Mouse (Mus musculus): Measurements from ENCODE around the gene Tsc22d3. TPM values are rescaled to one million over a fixed set of nuclear protein-coding genes. Genes with fewer than 3 reads are reported as not detected.
A peak's percentile ranks its signal among the peaks of the same experiment; 100 is the strongest.
"Not testable (repeated sequence)": the region's sequence is repeated elsewhere in the genome, so short reads cannot be mapped to it uniquely, and the experiment has no call there.

Tsc22d3 gene
- polyA plus RNA-seq, 1 experiment from 2014 or later: 80.3 TPM

DNA sequence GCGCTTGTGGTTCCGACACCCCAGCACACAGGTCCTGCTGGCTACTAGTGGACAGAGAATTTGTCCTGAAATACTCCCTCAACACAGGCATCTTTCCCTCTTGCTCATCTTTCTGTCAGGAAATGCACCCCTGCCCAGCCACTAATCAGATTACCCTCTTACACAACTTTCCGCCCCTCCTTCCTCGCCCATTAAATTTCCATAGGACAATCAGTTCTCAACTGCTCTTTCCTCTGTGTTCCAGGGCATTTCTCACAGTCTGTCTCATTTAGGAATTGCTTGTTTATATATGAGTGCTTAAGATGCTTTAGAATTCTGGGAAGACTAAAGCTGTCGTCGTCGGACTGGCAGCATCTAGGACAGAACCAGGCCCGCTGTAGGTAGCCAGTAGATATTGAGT, 82.1 kb downstream of the Tsc22d3 start:
- no peak for TF ChIP-seq CTCF (IDR thresholded peaks at IDR 0.05; ENCODE audit: low read depth)
- no peaks in the 10 kb centered on the region for H3K36me3 ChIP-seq (ENCODE audit: control insufficient read depth, insufficient read depth)
- no peaks in the 10 kb centered on the region for H3K9me3 ChIP-seq (ENCODE audit: control insufficient read depth)
- WGBS: 79% methylated on average over 8 of the region's 8 CpGs
- no peaks in the 10 kb centered on the region for H3K27me3 ChIP-seq (replicated peaks; ENCODE audit: control insufficient read depth, insufficient read depth, low read length)
- ATAC-seq: no peak
- H3K4me1 ChIP-seq (replicated peaks; ENCODE audit: control insufficient read depth, insufficient read depth, low read length): no peaks in the 10 kb centered on the region
- H3K4me2 ChIP-seq (replicated peaks; ENCODE audit: low read depth): no peak overlapping the region
- H3K4me3 ChIP-seq (ENCODE audit: low read depth, low read length): no peak overlapping the region
- no peak overlapping the region for H3K9ac ChIP-seq (ENCODE audit: low read depth, low read length)
- H3K27ac ChIP-seq (ENCODE audit: low read depth, low read length): no peak overlapping the region

DNA sequence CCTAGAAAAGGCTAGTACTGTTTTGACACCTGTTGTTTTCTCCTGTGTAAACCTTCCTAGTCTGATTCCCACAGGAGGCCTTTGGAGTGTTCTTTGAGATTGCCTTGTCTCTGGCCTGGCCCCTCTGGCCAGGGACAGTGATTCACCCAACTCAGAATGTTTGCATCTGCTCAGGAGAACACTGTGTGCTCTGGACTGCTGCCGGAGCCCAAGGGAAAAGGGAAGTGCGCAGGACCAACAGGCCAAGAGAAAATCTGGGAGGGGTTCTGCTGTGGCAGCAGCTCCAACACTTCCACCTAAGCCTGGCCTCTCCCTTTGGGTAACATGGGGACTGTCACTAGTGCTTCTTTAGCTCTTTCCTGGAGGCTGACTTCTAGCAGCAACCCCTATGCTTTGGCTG, 87.1 kb downstream of the Tsc22d3 start:
- H3K4me1 ChIP-seq (replicated peaks; ENCODE audit: control insufficient read depth, insufficient read depth, low read length): no peaks in the 10 kb centered on the region
- H3K9me3 ChIP-seq (ENCODE audit: control insufficient read depth): no peaks in the 10 kb centered on the region
- 66% methylated on average over 2 of the region's 2 CpGs for WGBS
- no peak overlapping the region for H3K9ac ChIP-seq (ENCODE audit: low read depth, low read length)
- H3K36me3 ChIP-seq (ENCODE audit: control insufficient read depth, insufficient read depth): no peaks in the 10 kb centered on the region
- H3K4me2 ChIP-seq (replicated peaks; ENCODE audit: low read depth): no peak overlapping the region
- no peak for TF ChIP-seq CTCF (IDR thresholded peaks at IDR 0.05; ENCODE audit: low read depth)
- 0 out of 2 replicates have a peak overlapping the region, but pooled peaks have one; percentile 15 for H3K27ac ChIP-seq (ENCODE audit: low read depth, low read length)
- no peak overlapping the region for H3K4me3 ChIP-seq (ENCODE audit: low read depth, low read length)
- H3K27me3 ChIP-seq (replicated peaks; ENCODE audit: control insufficient read depth, insufficient read depth, low read length): no peaks in the 10 kb centered on the region
- ATAC-seq: no peak; the same call in 1 of the 2 replicates

DNA sequence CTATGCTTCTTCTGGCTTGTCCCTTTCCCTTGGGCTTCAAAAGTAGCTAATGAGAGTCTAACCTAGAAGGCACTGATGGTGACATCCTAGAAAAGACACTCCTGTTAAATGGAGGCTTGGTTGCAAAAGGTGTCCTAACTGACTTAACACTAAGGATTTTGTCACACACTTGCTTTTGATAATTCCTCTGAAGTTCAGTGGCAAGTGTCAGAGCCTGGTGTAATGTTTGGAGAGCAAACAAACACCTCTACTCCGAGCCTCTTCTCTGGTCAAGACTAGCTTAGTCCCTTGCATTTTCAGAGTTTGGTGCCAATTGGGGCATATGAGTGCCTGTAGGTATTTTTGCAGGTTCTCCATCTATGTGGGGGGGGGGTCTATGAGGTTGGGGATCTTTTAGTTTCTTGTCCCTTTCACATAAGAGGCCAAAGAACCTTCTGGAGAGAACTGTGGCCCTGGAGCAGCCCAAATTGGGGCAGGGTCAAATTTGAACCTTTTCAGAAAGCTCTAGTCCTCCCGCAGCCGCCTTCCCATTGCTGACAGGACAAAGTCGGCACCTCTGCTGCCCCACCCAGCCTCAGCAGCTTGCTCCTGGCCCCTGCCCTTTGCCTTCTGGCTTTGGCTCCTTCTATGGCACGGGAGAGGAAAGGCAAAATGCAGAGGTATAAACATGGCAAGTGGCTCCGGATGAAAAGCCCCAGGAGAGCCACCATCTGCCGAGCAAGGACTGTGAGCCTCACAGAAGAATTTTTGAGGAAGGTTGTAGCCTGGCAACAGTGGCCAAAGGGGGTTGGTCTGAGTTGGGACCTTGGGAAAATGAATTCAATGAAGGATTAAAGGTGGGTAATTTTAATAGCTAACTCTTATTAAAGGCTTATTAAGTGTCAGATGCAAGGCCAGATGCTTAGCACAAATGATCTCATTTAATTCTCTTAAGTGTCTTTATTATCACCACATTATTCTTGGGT, 88.5 kb downstream of the Tsc22d3 start:
- Histone ChIP-seq H3K4me2 (replicated peaks; ENCODE audit: low read depth) (0 out of 2 replicates have a peak overlapping the region, but pooled peaks have one; percentile 9), H3K36me3 (ENCODE audit: control insufficient read depth, insufficient read depth) (no peaks in the 10 kb centered on the region), H3K27ac (ENCODE audit: low read depth, low read length) (peak overlapping the region; percentile 21; the same call in 1 of the 2 replicates), H3K9me3 (ENCODE audit: control insufficient read depth) (no peaks in the 10 kb centered on the region), H3K4me1 (replicated peaks; ENCODE audit: control insufficient read depth, insufficient read depth, low read length) (no peaks in the 10 kb centered on the region), H3K4me3 (ENCODE audit: low read depth, low read length) (no peak overlapping the region), H3K27me3 (replicated peaks; ENCODE audit: control insufficient read depth, insufficient read depth, low read length) (no peaks in the 10 kb centered on the region), H3K9ac (ENCODE audit: low read depth, low read length) (no peak overlapping the region)
- TF ChIP-seq CTCF (IDR thresholded peaks at IDR 0.05; ENCODE audit: low read depth): no peak
- WGBS: 36% methylated on average over 7 of the region's 7 CpGs
- 0 out of 2 replicates have a peak, but pooled peaks have one; percentile 56 for ATAC-seq

DNA sequence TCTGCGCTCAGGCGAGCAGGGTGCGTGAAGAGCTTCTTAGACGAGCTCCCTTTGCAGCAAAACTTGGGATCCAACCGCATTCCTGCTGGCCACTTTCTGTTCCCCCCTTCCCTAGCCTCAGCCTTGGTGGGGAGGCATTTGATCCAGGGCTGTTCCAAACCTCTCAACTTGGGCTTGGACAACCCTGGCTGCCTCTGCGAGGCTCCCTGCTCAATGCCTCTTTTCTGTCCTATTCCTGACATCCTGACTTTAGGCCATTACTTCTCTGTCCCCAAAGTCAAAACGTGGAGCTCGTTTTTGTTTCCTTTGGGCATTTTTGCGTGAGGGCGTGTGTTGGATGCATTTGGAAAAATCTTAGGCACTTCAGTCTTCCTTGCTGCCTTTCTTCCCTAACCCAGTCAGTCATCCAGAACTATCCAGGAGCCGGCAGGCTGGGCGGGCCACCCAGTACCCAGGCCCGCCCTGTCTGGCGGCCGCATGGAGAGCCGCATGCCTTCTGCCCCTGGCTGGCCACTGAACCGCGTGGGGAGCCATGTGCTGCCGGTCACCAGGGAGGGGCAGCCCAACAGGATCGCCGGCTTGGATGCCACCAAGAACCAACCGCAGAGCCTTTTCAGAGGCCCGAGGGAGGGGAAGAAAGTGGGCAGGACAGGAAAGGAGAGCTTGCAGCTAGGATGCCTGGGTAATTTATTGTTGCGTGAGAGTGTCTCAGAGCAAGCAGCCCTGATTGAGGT, 89.6 kb downstream of the Tsc22d3 start:
- H3K4me1 ChIP-seq (replicated peaks; ENCODE audit: control insufficient read depth, insufficient read depth, low read length): no peaks in the 10 kb centered on the region
- peak overlapping the region; percentile 37; the same call in 1 of the 2 replicates for H3K4me2 ChIP-seq (replicated peaks; ENCODE audit: low read depth)
- H3K36me3 ChIP-seq (ENCODE audit: control insufficient read depth, insufficient read depth): no peaks in the 10 kb centered on the region
- no peak for TF ChIP-seq CTCF (IDR thresholded peaks at IDR 0.05; ENCODE audit: low read depth)
- H3K4me3 ChIP-seq (ENCODE audit: low read depth, low read length): no peak overlapping the region
- no peak overlapping the region for H3K9ac ChIP-seq (ENCODE audit: low read depth, low read length)
- no peaks in the 10 kb centered on the region for H3K9me3 ChIP-seq (ENCODE audit: control insufficient read depth)
- 36% methylated on average over 24 of the region's 24 CpGs for WGBS
- H3K27ac ChIP-seq (ENCODE audit: low read depth, low read length): peak overlapping the region; percentile 46; the same call in 1 of the 2 replicates
- peak; percentile 73 for ATAC-seq
- no peaks in the 10 kb centered on the region for H3K27me3 ChIP-seq (replicated peaks; ENCODE audit: control insufficient read depth, insufficient read depth, low read length)

DNA sequence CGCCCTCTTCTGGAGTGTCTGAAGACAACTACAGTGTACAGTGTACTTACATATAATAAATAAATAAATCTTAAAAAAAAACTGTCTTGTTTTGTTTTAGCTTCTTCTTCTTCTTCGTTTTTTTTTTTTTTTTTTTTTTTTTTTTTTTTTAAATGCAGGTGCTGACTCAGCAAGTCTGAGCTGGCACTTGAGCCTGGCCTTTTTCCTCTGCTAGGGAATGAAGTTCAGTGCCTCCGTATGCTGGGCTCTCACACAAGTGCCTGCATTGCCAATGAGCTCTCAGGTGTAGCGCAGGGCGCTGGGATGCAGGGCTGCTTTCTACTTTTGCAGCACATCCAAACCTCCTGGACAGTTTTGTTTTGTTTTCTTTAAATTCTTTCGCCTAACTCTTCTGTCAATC, 90.6 kb downstream of the Tsc22d3 start:
- WGBS: 69% methylated on average over 6 of the region's 6 CpGs
- Histone ChIP-seq H3K9ac (ENCODE audit: low read depth, low read length) (no peak overlapping the region), H3K36me3 (ENCODE audit: control insufficient read depth, insufficient read depth) (no peaks in the 10 kb centered on the region), H3K27ac (ENCODE audit: low read depth, low read length) (peak overlapping the region; percentile 46; the same call in 1 of the 2 replicates), H3K4me2 (replicated peaks; ENCODE audit: low read depth) (no peak overlapping the region), H3K27me3 (replicated peaks; ENCODE audit: control insufficient read depth, insufficient read depth, low read length) (no peaks in the 10 kb centered on the region), H3K9me3 (ENCODE audit: control insufficient read depth) (no peaks in the 10 kb centered on the region), H3K4me3 (ENCODE audit: low read depth, low read length) (no peak overlapping the region), H3K4me1 (replicated peaks; ENCODE audit: control insufficient read depth, insufficient read depth, low read length) (no peaks in the 10 kb centered on the region)
- no peak for TF ChIP-seq CTCF (IDR thresholded peaks at IDR 0.05; ENCODE audit: low read depth)
- no peak for ATAC-seq

DNA sequence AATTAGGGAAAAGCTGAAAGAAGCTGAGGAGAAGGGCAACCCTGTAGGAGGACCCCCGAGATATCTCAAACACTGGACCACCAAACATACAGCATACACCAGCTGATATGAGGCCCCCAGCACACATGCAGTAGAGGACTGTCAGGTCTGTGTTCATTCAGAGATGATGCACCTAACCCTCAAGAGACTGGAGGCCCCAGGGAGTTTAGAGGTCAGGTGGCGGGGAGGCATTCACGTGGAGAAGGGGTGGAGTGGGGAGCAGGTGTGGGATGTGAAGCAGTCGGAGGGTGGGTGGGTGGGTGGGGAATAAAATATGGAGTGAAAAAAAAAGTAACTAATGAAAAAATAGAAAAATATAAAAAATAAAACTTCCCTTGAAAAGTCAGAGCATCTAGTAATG, 91.7 kb downstream of the Tsc22d3 start:
- 78% methylated on average over 4 of the region's 4 CpGs for WGBS
- H3K4me1 ChIP-seq (replicated peaks; ENCODE audit: control insufficient read depth, insufficient read depth, low read length); H3K27me3 ChIP-seq (replicated peaks; ENCODE audit: control insufficient read depth, insufficient read depth, low read length); H3K9ac ChIP-seq (ENCODE audit: low read depth, low read length); H3K9me3 ChIP-seq (ENCODE audit: control insufficient read depth); H3K36me3 ChIP-seq (ENCODE audit: control insufficient read depth, insufficient read depth); H3K4me3 ChIP-seq (ENCODE audit: low read depth, low read length); ATAC-seq; H3K4me2 ChIP-seq (replicated peaks; ENCODE audit: low read depth); H3K27ac ChIP-seq (ENCODE audit: low read depth, low read length): not testable (repeated sequence)
